Mouse (Mus musculus): ENCODE results near the gene Hip1.
"Not testable (repeated sequence)": the region's sequence is repeated elsewhere in the genome, so short reads cannot be mapped to it uniquely, and the experiment has no call there.

Gene Hip1

GRCm38 (mm10) chr5:135454256-135454655 is 90.7 kb downstream of the Hip1 start:
- no peak for ATAC-seq (ENCODE audit: insufficient number of reproducible peaks, low FRiP score, low TSS enrichment)

- ATAC-seq (ENCODE audit: insufficient number of reproducible peaks, low FRiP score, low TSS enrichment): not testable (repeated sequence)
These were observed 93.4 kb downstream of the Hip1 start for GRCm38 (mm10) chr5:135451559-135451958.

- ATAC-seq (ENCODE audit: insufficient number of reproducible peaks, low FRiP score, low TSS enrichment): no peak
These were observed 93.8 kb downstream of the Hip1 start for GRCm38 (mm10) chr5:135451100-135451499.

GRCm38 (mm10) chr5:135445755-135446154 is 99.2 kb downstream of the Hip1 start:
- ATAC-seq (ENCODE audit: insufficient number of reproducible peaks, low FRiP score, low TSS enrichment): no peak

GRCm38 (mm10) chr5:135442430-135442829 is 102.5 kb downstream of the Hip1 start:
- no peak for ATAC-seq (ENCODE audit: insufficient number of reproducible peaks, low FRiP score, low TSS enrichment)

GRCm38 (mm10) chr5:135435039-135435438 is 109.9 kb downstream of the Hip1 start:
- no peak for ATAC-seq (ENCODE audit: insufficient number of reproducible peaks, low FRiP score, low TSS enrichment)

GRCm38 (mm10) chr5:135433861-135434260 is 111.1 kb downstream of the Hip1 start:
- ATAC-seq (ENCODE audit: insufficient number of reproducible peaks, low FRiP score, low TSS enrichment): no peak

- no peak for ATAC-seq (ENCODE audit: insufficient number of reproducible peaks, low FRiP score, low TSS enrichment)
These were observed 113.8 kb downstream of the Hip1 start for GRCm38 (mm10) chr5:135431111-135431510.

GRCm38 (mm10) chr5:135428786-135429185 is 116.1 kb downstream of the Hip1 start:
- ATAC-seq (ENCODE audit: insufficient number of reproducible peaks, low FRiP score, low TSS enrichment): no peak

GRCm38 (mm10) chr5:135410266-135410665 is 134.7 kb downstream of the Hip1 start:
- no peak for ATAC-seq (ENCODE audit: insufficient number of reproducible peaks, low FRiP score, low TSS enrichment)

- no peak for ATAC-seq (ENCODE audit: insufficient number of reproducible peaks, low FRiP score, low TSS enrichment)
These were observed 136.8 kb downstream of the Hip1 start for GRCm38 (mm10) chr5:135408114-135408513.

- ATAC-seq (ENCODE audit: insufficient number of reproducible peaks, low FRiP score, low TSS enrichment): no peak
These were observed 139.5 kb downstream of the Hip1 start for GRCm38 (mm10) chr5:135405437-135405836.

GRCm38 (mm10) chr5:135404623-135405022 is 140.3 kb downstream of the Hip1 start:
- no peak for ATAC-seq (ENCODE audit: insufficient number of reproducible peaks, low FRiP score, low TSS enrichment)

- no peak for ATAC-seq (ENCODE audit: insufficient number of reproducible peaks, low FRiP score, low TSS enrichment)
These were observed 144.7 kb downstream of the Hip1 start for GRCm38 (mm10) chr5:135400244-135400643.

- ATAC-seq (ENCODE audit: insufficient number of reproducible peaks, low FRiP score, low TSS enrichment): no peak
These were observed 145.5 kb downstream of the Hip1 start for GRCm38 (mm10) chr5:135399382-135399781.

- no peak for ATAC-seq (ENCODE audit: insufficient number of reproducible peaks, low FRiP score, low TSS enrichment)
These were observed 149.1 kb downstream of the Hip1 start for GRCm38 (mm10) chr5:135395826-135396225.

- ATAC-seq (ENCODE audit: insufficient number of reproducible peaks, low FRiP score, low TSS enrichment): peak; percentile 79; the same call in 1 of the 2 replicates
These were observed 150.7 kb downstream of the Hip1 start, which contains the start of gene Pom121 for GRCm38 (mm10) chr5:135394004-135394823. Pom121 (minus strand) TSS chr5:135394546.

GRCm38 (mm10) chr5:135383771-135384170 is 161.1 kb downstream of the Hip1 start:
- ATAC-seq (ENCODE audit: insufficient number of reproducible peaks, low FRiP score, low TSS enrichment): no peak

- no peak for ATAC-seq (ENCODE audit: insufficient number of reproducible peaks, low FRiP score, low TSS enrichment)
These were observed 162.2 kb downstream of the Hip1 start for GRCm38 (mm10) chr5:135382746-135383145.

GRCm38 (mm10) chr5:135381356-135381925 is 163.5 kb downstream of the Hip1 start:
- no peak for ATAC-seq (ENCODE audit: insufficient number of reproducible peaks, low FRiP score, low TSS enrichment)

GRCm38 (mm10) chr5:135380681-135381080 is 164.2 kb downstream of the Hip1 start:
- ATAC-seq (ENCODE audit: insufficient number of reproducible peaks, low FRiP score, low TSS enrichment): no peak

- ATAC-seq (ENCODE audit: insufficient number of reproducible peaks, low FRiP score, low TSS enrichment): no peak
These were observed 168.6 kb downstream of the Hip1 start for GRCm38 (mm10) chr5:135376341-135376740.
